In the genomic region with DNA sequence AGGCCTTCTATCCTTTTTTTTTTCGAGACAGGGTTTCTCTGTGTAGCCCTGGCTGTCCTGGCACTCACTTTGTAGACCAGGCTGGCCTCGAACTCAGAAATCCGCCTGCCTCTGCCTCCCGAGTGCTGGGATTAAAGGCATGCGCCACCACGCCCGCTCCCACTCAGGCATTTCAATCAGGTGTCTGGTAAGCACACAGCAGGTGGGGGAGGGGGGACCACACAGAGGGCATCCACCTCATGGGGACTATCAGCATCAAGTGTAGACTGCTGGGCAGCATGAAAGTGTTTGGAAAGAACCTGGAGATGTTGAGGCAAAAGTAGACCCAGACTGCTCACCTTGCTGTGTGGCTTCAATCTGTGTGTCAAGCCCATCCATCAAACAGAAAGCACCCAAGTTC, we compare ENCODE assay signal across 9 mouse cellular contexts. TPM values are rescaled to one million over a fixed set of nuclear protein-coding genes. Genes with fewer than 3 reads are reported as not detected.
DNase-seq lines count a peak whose midpoint lies in the region; ATAC-seq and TF ChIP-seq lines count a peak whose summit lies in the region.
"Not testable (repeated sequence)": the region's sequence is repeated elsewhere in the genome, so short reads cannot be mapped to it uniquely, and the experiment has no call there.
"Had no signal": no experiment of that assay in that cellular context is flagged by ENCODE, and none has a peak within 500 bp of the region (broad histone marks: within the 10 kb centered on the region; RNA-seq: fewer than 3 reads in every experiment).

No protein-coding gene starts in this region.

- ATAC-seq in kidney, embryonic 15.5 days (replicated peaks; ENCODE audit: low FRiP score) = not testable (repeated sequence)

- H3K4me3 ChIP-seq in E14TG2a.4 (replicated peaks; ENCODE audit: low read length) = peak overlapping the region; percentile 27
- not testable (repeated sequence) for H3K4me3 ChIP-seq in gastrocnemius, adult 2 months; kidney, embryonic 15.5 days (replicated peaks)

- not testable (repeated sequence) for H3K4me2 ChIP-seq in kidney, embryonic 15.5 days

- H3K9ac ChIP-seq in kidney, embryonic 15.5 days = not testable (repeated sequence)

- peaks cover 96% of the 10 kb centered on the region for H3K36me3 ChIP-seq in E14TG2a.4 (ENCODE audit: insufficient read depth, low read length)
- not testable (repeated sequence) for H3K36me3 ChIP-seq in kidney, embryonic 15.5 days

- intact Hi-C loops in gastrocnemius, adult 2 months (cut with DNase I) = not testable (repeated sequence)

- H3K27me3 ChIP-seq in E14TG2a.4 (ENCODE audit: insufficient read depth, low read length); kidney, embryonic 15.5 days: not testable (repeated sequence)

- peaks cover 97% of the 10 kb centered on the region for H3K4me1 ChIP-seq in E14TG2a.4 (replicated peaks; ENCODE audit: low read depth, low read length)
- H3K4me1 ChIP-seq in kidney, embryonic 15.5 days = peaks cover 50% of the 10 kb centered on the region

- not testable (repeated sequence) for TF ChIP-seq CTCF in E14TG2a.4 (conservative IDR thresholded peaks at IDR 0.05; ENCODE audit: low read length); gastrocnemius, adult 2 months (IDR thresholded peaks at IDR 0.05)

- H3K27ac ChIP-seq in gastrocnemius, adult 2 months = peak overlapping the region; percentile 41; the same call in 1 of the 2 replicates
- H3K27ac ChIP-seq in kidney, embryonic 15.5 days = 0 out of 2 replicates have a peak overlapping the region, but pooled peaks have one; percentile 13

- peak; percentile 85 for DNase-seq in ES-CJ7 (ENCODE audit: low read depth, low spot score)
- DNase-seq in R1 (ENCODE audit: low read depth, low spot score) = peak; percentile 76
- not testable (repeated sequence) for DNase-seq in gastrocnemius, adult 2 months

- not testable (repeated sequence) for H3K9me3 ChIP-seq in E14TG2a.4 (ENCODE audit: low read length); kidney, embryonic 15.5 days (replicated peaks)

- 87% methylated on average over 7 of the region's 7 CpGs for WGBS in kidney, embryonic 15.5 days

RNA-seq across cellular contexts. Expression of a gene that starts 27.5 kb away (rescaled TPM):
- under 1 TPM; 0.15 to 0.33 TPM for total RNA-seq in gastrocnemius, adult 2 months (2021)
- polyA plus RNA-seq in kidney, embryonic 15.5 days (2015; fragmentation: Nextera tagmentation; extraction: Ambion mirVana) = 99.9 and 104 TPM in 2 replicates
- total RNA-seq: CH12.LX had no signal
- polyA plus RNA-seq: activated CD4-positive, CD25-positive, alpha-beta regulatory T cell, adult 4 months; CD4-positive, CD25-positive, alpha-beta regulatory T cell, adult 4 months; G1E had no signal

RNA-seq across cellular contexts. Expression of a gene that starts 28.5 kb away (rescaled TPM):
- 10 to 100 TPM; 18.7 to 23.0 TPM for total RNA-seq in gastrocnemius, adult 2 months (2021)
- polyA plus RNA-seq in kidney, embryonic 15.5 days (2015; fragmentation: Nextera tagmentation; extraction: Ambion mirVana) = 114 and 117 TPM in 2 replicates
